Mouse (Mus musculus): ENCODE measurements at regions not wholly inside any gene's neighbourhood (a gene's known extent, or its start where the extent isn't known, plus 50 kb on each side); places are given as distances from the start of the nearest gene placed in this dataset.

GRCm38 (mm10) chr2:148509357-148509756 is 66.0 kb upstream of the Cd93 start:
- Histone ChIP-seq H3K4me2 (replicated peaks; ENCODE audit: low read depth, low read length, severe bottlenecking) (no peak overlapping the region), H3K4me1 (ENCODE audit: control insufficient read depth, insufficient read depth, low read length) (0 out of 2 replicates have a peak, but pooled peaks cover 2% of the 10 kb centered on the region), H3K9ac (ENCODE audit: low read depth, low read length, severe bottlenecking) (no peak overlapping the region), H3K27me3 (ENCODE audit: control insufficient read depth, insufficient read depth, low read length) (no peaks in the 10 kb centered on the region), H3K9me3 (ENCODE audit: control insufficient read depth, low read length) (no peaks in the 10 kb centered on the region), H3K36me3 (ENCODE audit: control insufficient read depth, insufficient read depth, low read length) (no peaks in the 10 kb centered on the region), H3K4me3 (replicated peaks; ENCODE audit: low read length) (no peak overlapping the region), H3K27ac (replicated peaks; ENCODE audit: low read depth, low read length) (no peak overlapping the region)
- DNase-seq (ENCODE audit: low spot score) (no peak), ATAC-seq (ENCODE audit: low FRiP score, low read depth) (no peak)
- no peak for TF ChIP-seq POLR2A (IDR thresholded peaks at IDR 0.05; ENCODE audit: borderline replicate concordance, extremely low read depth, insufficient read depth, insufficient read length)
- WGBS = 90% methylated on average over 4 of the region's 4 CpGs

GRCm38 (mm10) chr2:148507523-148507922 is 64.2 kb upstream of the Cd93 start:
- ATAC-seq (ENCODE audit: low FRiP score, low read depth) = no peak
- no peaks in the 10 kb centered on the region for H3K27me3 ChIP-seq (ENCODE audit: control insufficient read depth, insufficient read depth, low read length)
- no peak overlapping the region for H3K27ac ChIP-seq (replicated peaks; ENCODE audit: low read depth, low read length)

GRCm38 (mm10) chr2:148506966-148507365 is 63.6 kb upstream of the Cd93 start:
- Histone ChIP-seq H3K4me1 (ENCODE audit: control insufficient read depth, insufficient read depth, low read length) (0 out of 2 replicates have a peak, but pooled peaks cover 2% of the 10 kb centered on the region), H3K36me3 (ENCODE audit: control insufficient read depth, insufficient read depth, low read length) (no peaks in the 10 kb centered on the region), H3K9me3 (ENCODE audit: control insufficient read depth, low read length) (no peaks in the 10 kb centered on the region), H3K27ac (replicated peaks; ENCODE audit: low read depth, low read length) (no peak overlapping the region), H3K27me3 (ENCODE audit: control insufficient read depth, insufficient read depth, low read length) (no peaks in the 10 kb centered on the region), H3K4me3 (replicated peaks; ENCODE audit: low read length) (no peak overlapping the region), H3K9ac (ENCODE audit: low read depth, low read length, severe bottlenecking) (no peak overlapping the region), H3K4me2 (replicated peaks; ENCODE audit: low read depth, low read length, severe bottlenecking) (no peak overlapping the region)
- DNase-seq (ENCODE audit: low spot score) (no peak), ATAC-seq (ENCODE audit: low FRiP score, low read depth) (no peak)
- WGBS = 64% methylated on average over 3 of the region's 3 CpGs
- TF ChIP-seq POLR2A (IDR thresholded peaks at IDR 0.05; ENCODE audit: borderline replicate concordance, extremely low read depth, insufficient read depth, insufficient read length) = no peak

More at GRCm38 (mm10) chr2:148507523-148507922, 64.2 kb upstream of the Cd93 start:
- DNase-seq (ENCODE audit: low spot score) = no peak
- no peak overlapping the region for H3K9ac ChIP-seq (ENCODE audit: low read depth, low read length, severe bottlenecking)
- no peak overlapping the region for H3K4me2 ChIP-seq (replicated peaks; ENCODE audit: low read depth, low read length, severe bottlenecking)
- H3K4me1 ChIP-seq (ENCODE audit: control insufficient read depth, insufficient read depth, low read length) = 0 out of 2 replicates have a peak, but pooled peaks cover 2% of the 10 kb centered on the region
- no peaks in the 10 kb centered on the region for H3K36me3 ChIP-seq (ENCODE audit: control insufficient read depth, insufficient read depth, low read length)
- H3K4me3 ChIP-seq (replicated peaks; ENCODE audit: low read length) = no peak overlapping the region
- H3K9me3 ChIP-seq (ENCODE audit: control insufficient read depth, low read length) = no peaks in the 10 kb centered on the region
- TF ChIP-seq POLR2A (IDR thresholded peaks at IDR 0.05; ENCODE audit: borderline replicate concordance, extremely low read depth, insufficient read depth, insufficient read length) = no peak

GRCm38 (mm10) chr2:148505651-148506050 is 62.3 kb upstream of the Cd93 start:
- no peaks in the 10 kb centered on the region for H3K36me3 ChIP-seq (ENCODE audit: control insufficient read depth, insufficient read depth, low read length)
- H3K27me3 ChIP-seq (ENCODE audit: control insufficient read depth, insufficient read depth, low read length) = no peaks in the 10 kb centered on the region
- H3K9me3 ChIP-seq (ENCODE audit: control insufficient read depth, low read length) = no peaks in the 10 kb centered on the region
- no peak for ATAC-seq (ENCODE audit: low FRiP score, low read depth)
- 85% methylated on average over 3 of the region's 3 CpGs for WGBS
- no peak overlapping the region for H3K27ac ChIP-seq (replicated peaks; ENCODE audit: low read depth, low read length)
- H3K9ac ChIP-seq (ENCODE audit: low read depth, low read length, severe bottlenecking) = no peak overlapping the region
- H3K4me2 ChIP-seq (replicated peaks; ENCODE audit: low read depth, low read length, severe bottlenecking) = no peak overlapping the region
- no peak for DNase-seq (ENCODE audit: low spot score)
- no peak for TF ChIP-seq POLR2A (IDR thresholded peaks at IDR 0.05; ENCODE audit: borderline replicate concordance, extremely low read depth, insufficient read depth, insufficient read length)
- H3K4me1 ChIP-seq (ENCODE audit: control insufficient read depth, insufficient read depth, low read length) = 0 out of 2 replicates have a peak, but pooled peaks cover 2% of the 10 kb centered on the region
- no peak overlapping the region for H3K4me3 ChIP-seq (replicated peaks; ENCODE audit: low read length)

- DNase-seq (ENCODE audit: low spot score) (no peak), ATAC-seq (ENCODE audit: low FRiP score, low read depth) (no peak)
- H3K9me3 ChIP-seq (ENCODE audit: control insufficient read depth, low read length) = no peaks in the 10 kb centered on the region
- TF ChIP-seq POLR2A (IDR thresholded peaks at IDR 0.05; ENCODE audit: borderline replicate concordance, extremely low read depth, insufficient read depth, insufficient read length) = no peak
- H3K27ac ChIP-seq (replicated peaks; ENCODE audit: low read depth, low read length) = no peak overlapping the region
- no peaks in the 10 kb centered on the region for H3K4me1 ChIP-seq (ENCODE audit: control insufficient read depth, insufficient read depth, low read length)
- H3K27me3 ChIP-seq (ENCODE audit: control insufficient read depth, insufficient read depth, low read length) = no peaks in the 10 kb centered on the region
- no peak overlapping the region for H3K4me2 ChIP-seq (replicated peaks; ENCODE audit: low read depth, low read length, severe bottlenecking)
- 79% methylated on average over 2 of the region's 2 CpGs for WGBS
- no peak overlapping the region for H3K9ac ChIP-seq (ENCODE audit: low read depth, low read length, severe bottlenecking)
- no peaks in the 10 kb centered on the region for H3K36me3 ChIP-seq (ENCODE audit: control insufficient read depth, insufficient read depth, low read length)
- H3K4me3 ChIP-seq (replicated peaks; ENCODE audit: low read length) = no peak overlapping the region
Observed at GRCm38 (mm10) chr2:148503143-148503854, 59.9 kb upstream of the Cd93 start.
